Mouse (Mus musculus): ENCODE measurements around the gene Slc24a2.

The Slc24a2 gene

DNA sequence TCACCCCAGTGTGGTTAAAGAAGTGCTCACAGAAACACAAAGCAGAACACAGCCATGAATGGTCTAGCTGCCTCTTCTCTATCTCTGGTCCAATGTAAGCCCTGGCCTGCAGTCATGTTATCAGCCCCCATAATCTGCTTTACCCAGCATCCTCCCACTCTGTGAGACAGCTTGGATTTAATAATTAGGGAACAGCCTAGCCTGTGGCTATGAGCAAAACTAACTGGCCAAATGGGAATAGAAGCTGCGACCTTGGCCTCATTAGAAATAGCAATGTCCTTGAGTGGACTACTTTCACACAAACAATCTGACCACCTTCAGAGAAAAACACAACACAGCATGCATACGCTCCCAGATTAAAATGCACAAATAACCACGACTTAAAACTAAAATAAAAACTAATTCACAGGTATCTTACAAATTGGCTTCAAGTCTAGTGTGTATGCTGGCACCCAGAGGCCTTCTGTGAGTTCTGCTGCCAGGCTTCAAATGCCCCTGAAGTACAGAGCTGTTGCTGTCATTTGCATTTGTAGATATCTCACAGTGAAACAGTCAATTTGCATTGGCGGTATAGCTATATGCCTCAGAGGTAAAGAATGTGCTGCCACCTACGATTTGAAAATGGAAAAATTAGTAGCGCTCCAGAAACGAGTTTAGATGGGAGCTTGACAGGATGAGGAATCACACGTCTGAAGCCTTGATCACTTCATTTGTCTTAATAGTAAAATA is 120.8 kb downstream of the Slc24a2 start:
- DNase-seq, result no peak

DNA sequence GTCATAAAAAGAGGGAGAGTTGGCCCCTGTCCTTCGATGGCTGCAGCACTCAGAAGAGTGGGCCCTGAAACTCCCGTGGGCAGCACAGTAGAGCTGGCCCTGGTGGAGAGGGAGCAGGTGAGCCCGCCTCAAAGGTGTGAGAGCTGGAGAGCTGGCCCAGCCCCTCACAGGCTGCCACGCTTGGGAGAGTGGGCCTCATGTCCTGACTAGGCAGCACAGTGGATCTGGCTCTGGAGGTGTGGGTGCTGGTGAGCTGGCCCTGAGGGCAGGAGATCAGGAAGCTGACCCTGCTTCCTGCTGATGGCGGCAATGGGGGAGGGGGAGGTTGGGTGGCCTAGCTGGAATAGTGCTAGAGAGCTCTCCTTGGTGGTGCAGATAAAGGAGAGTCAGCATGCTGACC is 129.3 kb downstream of the Slc24a2 start:
- DNase-seq, result no peak

DNA sequence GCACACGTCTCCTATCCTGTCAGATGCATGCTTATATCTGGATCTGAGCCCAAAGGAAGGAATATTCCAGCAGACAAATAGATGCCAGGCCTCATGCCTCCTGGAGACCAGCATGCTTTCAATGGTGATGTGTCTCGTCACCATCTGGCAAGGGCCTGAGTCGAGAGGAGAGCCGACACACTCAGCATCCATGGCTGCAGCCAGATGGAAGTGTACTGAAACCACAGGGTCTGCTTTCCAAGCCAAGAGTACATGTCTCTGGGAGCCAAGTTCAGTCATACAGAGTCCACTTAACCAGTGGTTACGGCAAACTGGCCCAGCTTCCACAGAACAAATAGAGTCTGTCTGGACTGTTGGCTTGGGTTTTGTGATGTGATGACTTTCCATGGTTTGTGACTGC is 134.1 kb downstream of the Slc24a2 start:
- DNase-seq, result peak; percentile 31 to 54

DNA sequence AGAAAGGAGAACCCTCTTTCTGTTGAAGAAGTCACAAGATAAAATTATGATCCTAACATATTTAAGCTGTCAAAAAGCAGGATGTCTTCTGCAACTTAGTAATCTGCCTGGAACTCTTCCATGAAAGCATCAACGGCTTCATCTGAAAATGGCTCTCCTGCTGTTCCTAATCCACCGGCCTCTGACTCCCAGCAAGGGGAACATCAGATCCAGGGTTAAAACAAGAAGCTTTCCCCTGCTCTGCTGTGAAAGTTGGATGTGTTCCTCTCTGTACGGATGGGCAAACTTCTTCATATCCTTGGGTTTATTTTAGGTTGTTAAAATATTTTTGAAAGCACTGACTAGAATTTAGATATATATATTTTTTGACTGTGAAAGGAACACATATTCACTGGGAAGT is 136.7 kb downstream of the Slc24a2 start:
- no peak for DNase-seq

DNA sequence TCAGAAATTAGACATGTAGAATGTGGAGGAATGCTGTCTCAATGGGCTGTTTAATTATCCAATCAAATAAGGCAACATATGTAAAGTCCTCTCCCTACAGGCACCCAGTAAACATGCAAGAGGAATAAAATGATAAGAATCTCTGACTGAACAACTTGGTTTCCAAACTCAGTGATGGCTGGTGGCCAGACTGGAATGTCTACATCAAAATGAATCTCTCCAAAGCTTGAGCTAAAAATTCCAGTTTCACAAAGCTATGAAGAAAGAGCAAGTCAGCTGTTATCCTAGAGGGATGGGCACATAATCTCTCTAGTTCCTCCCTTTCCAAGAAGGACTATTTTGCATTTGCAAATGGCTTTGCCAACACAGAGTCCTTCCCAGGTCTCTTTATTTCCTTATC is 139.4 kb downstream of the Slc24a2 start:
- DNase-seq, result no peak

DNA sequence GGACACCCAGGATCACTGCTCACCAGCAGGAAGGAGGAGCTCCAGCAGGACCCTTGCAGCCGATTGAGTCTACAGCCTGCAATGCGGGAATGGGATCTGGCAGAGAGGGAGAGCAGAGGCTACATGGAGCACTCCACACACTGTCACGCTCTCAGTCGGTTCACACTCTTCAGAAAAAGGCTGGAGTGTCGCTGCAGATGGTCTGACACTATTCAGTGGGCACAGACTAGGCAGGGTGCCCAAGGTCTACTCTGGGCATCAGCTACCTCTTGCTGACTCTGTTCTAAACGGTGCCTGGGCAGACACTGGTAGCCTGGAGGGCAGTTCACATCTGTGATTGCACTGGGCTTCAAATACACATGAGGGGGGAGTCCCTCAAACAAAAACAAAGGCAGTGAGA is 141.6 kb downstream of the Slc24a2 start:
- DNase-seq, result peak; percentile 30 to 56

DNA sequence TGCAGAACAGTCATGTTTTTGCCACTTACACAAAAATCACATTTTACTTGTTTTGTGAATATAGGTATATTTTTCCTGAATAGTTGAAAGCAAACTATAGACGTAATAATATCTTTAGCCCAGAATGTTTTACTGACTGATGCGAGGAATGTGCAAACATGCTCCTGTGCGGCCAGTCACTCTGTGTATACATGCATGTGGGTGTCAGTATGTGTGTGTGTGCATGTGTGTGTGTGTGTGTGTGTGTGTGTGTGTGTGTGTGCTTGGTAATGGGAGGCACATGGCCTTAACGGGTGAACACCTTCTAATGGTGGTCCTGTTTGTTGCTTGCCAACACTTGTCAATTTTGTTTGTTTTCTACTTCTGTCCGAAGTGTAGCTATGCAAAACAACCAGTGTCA is 142.7 kb downstream of the Slc24a2 start:
- no peak for DNase-seq

DNA sequence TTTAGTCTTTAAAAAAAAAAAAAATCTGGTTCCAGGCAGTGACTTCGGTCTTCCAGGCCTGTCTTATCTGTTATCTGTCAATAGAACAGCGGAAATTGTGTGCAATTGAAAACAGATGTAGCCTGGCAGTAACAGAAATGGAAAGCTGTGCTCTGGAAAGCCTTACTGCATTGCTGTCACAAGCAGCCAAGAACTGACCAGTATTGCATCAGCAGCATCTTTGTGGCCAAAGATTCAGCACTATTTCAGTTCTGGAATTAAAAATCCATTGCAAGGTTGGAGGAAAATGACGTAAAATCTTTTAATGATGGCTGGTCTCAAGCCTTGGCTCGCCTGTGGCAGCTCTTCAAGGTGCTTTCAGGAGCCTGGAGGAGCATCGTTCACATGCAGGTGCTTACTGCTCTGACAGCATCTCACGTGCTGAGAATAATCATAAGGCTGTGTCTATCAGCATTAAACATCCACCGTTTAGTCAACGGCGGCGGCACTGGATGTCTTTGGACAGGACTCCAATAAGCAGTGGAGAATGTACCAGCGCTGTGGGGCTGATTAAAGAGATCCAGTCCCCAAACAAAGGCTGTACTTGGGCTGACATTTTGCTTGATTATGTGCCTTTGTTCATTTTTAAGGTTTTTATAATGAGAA is 143.2 kb downstream of the Slc24a2 start:
- DNase-seq, result no peak

DNA sequence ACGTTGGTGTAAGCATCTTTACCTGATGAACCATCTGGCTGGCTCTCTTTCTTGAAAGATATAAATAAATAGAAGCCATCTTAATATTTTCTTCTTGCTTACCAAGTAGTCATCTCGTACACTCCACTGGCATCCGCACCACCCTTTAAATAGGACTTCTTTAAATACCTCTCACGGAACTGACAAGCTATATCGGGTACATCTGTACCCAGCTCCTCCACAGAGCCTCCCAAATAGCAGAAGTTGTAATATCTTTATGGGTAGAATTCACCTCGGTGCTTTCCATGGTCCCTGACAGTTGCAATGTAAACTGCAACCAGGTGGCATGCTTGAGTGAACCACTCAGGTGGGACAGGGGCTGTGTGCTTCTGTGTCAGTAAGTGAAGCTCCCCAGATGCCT is 149.0 kb downstream of the Slc24a2 start:
- no peak for DNase-seq

DNA sequence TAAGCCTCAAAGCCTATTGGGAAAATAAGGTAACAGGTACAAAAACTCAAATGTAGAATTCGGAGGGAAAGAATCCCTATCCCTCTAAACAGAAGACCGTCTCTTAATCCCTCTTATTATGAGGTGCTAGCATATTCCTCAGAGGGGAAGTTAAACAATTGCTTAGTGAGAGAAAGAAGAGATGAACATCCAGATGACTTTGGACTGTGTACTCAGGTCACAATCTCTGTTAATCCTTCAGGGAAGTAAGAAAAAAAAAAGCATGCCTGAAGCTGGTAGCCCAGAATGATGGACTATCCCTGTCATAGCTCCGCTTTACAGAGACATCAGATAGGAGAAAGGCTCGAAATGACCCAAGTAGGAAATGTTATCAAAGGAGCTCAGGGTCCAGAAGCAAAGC is 151.0 kb downstream of the Slc24a2 start:
- no peak for DNase-seq

DNA sequence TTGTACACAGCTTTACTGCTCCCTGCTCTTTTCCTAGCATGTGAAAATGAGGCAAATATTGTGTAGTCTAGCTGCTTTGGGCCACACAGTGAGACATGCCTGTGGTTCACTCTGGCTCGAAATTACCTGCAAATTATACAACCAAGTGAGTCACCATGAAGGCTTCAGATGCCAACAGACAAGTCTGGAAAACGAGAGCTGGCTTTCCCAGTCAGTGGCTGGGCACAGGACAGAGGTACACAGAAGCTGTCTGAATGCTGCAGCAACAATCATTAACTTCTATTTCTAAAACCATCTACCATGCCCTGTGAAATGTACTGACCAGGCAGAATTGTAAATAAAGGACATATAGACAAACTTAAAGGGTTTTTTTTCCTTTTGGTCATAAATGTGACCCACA is 151.6 kb downstream of the Slc24a2 start:
- DNase-seq, result peak in 1 of 2 experiments; percentile 27

DNA sequence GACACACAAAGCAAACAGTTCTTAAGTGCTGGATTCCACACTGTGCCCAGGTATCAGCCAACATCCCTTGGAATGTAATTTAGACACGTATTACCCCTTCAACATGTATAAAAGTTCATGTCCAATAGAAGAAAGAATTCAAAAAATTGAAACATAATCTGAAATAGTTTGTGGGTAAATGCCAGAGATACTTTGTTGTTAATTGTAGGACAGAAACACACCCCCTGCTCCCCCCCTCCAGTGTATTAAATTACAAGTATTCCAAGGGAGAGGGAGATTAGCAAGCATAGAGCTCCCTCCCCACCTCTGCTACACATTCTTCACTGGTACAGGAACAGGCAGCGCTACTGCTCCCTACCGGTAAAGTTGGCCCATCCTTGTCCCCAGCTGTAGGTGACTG is 154.5 kb downstream of the Slc24a2 start:
- no peak for DNase-seq

DNA sequence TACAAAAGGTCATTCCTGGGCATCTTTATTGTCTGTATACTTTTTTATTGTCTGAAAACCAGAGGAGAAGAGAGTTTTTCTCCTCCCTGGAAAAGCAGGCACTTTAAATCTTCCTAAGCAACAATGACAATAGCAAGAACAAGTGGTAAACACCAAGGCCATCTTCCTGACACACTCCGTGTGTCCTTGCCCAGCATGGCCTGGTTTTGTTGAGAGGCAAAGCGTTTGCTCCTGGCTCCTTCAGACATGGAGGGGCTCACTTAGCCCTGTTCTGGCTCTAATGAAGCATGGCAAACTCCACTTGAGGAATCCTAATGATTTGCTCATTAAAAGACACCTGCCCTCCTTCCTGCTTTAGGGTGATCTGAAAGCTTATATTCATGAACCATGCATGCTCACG is 162.2 kb downstream of the Slc24a2 start:
- no peak for DNase-seq

DNA sequence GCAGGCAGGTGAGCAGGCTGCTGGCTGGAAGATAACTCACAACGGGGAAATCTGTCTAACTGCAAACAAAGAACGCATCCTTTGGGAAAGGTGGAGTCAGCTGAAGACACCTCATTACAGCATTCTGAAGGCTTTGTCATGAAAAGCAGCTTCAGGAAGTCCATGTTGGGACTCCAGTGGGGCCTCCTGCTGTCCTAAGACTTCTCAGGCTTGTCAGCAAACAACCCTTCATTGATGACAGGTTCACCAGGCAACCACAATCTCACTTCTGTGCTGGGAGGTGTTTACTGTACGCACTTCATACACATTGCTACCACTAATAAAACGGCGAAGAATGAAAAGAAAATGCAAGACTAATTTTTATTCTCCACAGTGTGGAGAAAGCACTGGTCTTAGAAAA is 165.1 kb downstream of the Slc24a2 start:
- DNase-seq, result no peak

DNA sequence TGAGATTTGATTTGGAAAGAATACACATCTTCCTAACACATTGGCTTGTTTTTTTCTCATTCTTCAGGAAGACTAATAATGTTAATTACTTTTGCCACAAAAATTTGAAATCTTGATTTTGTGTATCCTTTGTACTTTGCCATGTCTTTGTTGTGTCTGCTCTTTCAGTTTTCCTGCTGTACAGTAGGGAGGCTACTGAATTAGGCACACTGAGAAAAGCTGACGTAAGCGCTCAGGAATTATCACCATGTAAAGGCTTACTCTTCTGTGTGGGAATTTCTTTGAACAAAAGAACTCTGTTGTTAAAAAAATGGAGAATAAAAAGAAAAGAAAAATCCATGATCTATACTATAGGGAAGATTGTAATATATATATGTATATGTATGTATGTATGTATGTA is 165.7 kb downstream of the Slc24a2 start:
- no peak for DNase-seq

DNA sequence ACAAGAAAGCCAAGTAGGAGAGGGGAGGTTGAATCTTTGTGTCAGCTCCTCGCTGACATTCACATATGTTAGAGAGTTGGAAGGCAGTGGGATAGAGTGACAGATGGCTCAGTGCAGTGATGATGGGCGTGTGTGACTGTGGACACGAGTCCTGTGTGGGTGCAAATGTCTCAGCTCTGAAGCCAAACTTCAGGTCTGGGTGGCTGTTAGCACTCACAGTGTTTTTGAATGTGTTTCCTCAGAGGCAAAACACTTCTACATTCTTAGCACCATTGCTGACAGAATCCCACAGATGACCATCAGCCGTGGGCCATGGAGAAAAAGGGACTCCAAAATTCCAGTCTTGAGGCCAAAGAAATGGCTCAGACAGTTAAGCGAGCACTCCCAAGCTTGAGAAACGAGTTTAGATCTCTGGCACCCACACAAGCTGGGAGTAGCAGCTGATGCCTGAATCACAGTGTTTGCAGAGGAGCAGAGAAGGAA is 167.5 kb downstream of the Slc24a2 start:
- peak; percentile 40 to 49 for DNase-seq

DNA sequence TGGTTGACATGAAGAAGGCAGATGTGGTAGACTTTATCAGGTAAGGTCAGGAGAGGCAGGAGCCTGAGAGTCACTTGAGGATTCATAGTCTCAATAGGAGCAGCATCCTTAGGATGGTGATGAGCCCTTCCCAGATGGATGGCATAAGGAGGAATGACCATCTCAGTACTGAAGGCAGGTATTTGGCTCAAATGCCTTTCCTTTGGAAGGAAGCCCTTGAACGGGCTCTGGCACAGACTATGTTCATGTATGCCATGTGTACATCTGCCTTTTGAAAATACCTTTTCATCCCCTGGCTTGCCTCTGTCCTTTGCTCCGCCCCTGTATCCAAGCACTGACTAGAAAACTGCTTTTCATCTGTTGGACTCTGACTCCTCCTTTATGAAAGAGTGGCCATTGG is 168.6 kb downstream of the Slc24a2 start:
- no peak for DNase-seq

DNA sequence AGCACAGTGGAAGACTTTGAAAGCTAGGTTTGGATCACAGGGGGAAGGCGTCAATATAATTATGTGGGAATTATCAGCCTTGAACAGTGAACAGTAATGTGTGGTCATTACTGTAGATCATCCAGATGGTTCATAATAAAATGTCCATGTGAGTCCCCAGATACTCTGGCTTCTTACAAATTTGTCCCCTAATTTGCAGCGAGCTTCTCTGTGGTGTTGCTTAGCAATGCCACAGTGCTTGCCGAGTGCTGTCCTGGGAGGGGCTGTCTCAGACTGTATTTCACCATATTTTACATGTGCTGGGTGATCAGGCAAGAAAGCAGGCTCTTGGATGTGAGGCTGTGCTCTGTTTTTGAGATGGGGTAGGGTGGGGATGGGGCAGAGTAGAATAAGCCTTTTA is 172.7 kb downstream of the Slc24a2 start:
- DNase-seq, result no peak

DNA sequence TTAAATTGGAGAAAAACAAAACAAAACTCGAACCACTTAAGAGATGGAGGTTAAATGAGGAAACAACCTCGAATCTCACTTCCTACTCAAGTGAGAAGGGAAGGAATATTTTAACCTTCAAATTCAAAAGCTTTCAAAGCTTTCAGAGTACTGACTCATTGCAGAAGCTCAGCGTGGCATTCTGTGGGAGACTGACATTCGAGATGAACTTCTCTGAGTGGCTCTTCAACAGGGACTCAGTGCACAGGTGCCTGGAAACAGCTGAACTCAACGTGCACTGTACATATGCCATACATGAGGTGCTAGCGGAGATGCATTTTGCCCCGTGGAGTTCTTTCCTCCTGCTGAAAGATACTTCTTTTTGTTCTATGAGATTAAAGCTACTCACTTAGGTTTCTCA is 174.5 kb downstream of the Slc24a2 start:
- DNase-seq, result no peak

DNA sequence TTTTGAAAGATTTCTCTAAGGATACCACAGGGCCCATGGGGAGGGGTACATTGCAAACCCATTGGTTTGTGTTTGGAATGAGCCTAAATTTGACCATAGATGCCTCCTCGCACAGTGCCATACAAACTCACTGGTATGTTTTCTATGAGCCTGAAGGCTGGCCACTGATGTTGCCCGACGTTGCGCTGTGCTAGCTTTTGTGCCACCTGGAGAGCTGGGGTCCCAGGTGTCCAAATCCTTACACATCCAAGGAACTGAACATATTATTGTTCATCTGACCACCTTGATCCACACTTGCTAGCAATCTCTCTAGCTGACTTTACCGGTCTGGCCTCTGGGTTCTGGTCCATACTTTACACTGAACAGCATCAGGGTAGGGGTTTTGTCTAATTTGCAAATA is 177.4 kb downstream of the Slc24a2 start:
- DNase-seq, result no peak

DNA sequence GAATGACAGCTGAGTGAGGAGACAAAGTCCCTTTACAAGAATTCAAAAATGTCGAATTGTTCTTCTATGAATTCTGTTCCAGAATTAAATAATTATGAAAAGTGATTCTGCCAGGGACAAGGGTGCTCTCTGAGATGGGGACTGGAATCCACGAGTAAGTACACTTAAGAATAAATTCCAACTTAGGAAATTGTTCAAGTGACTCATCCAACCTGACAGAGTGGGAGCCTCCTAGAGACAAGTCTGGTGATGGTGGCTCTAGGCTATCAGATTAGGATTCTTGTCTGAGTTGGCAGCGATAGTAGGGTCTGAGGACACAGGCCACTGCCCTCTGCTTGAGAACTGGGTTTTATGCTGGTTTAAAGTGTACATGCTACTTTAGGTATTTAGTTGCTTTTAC is 181.2 kb downstream of the Slc24a2 start:
- no peak for DNase-seq

DNA sequence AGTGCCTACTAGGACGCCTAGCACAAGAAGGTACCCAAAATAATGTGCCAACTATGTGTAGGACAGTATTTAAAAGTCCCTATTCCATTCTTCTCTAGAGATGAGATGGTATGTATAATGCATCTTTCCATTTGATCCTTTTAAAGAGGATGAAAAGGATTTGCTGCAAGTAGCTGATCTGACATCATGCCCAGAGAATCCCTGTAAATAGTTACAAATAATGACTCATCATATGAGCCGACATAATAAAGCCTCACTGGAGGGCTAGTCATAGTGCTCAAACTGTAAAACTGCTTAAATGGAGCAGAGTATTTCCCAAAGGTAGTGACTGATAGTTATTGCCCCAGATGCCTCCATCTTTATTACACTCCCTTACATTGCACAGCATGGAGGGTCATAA is 183.1 kb downstream of the Slc24a2 start:
- DNase-seq, result no peak

DNA sequence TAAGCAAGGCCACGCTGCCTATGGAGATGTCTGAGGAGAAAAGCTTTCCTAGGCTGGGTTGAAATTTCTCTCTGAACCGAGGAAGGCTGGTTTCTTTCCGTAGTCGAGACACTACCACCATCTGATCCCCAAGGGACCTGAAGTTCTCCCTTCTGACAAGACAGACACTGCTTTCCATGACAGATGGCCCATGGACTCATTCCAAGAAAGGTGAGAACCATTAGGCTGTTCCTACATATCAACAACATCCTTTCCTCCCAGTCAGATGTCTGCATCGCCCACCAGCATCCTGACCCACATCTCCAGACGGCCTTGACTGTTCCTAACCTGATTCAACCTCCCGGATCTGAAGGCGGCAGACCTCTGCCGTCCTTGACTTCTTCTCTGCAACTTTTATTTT is 187.0 kb downstream of the Slc24a2 start:
- no peak for DNase-seq

DNA sequence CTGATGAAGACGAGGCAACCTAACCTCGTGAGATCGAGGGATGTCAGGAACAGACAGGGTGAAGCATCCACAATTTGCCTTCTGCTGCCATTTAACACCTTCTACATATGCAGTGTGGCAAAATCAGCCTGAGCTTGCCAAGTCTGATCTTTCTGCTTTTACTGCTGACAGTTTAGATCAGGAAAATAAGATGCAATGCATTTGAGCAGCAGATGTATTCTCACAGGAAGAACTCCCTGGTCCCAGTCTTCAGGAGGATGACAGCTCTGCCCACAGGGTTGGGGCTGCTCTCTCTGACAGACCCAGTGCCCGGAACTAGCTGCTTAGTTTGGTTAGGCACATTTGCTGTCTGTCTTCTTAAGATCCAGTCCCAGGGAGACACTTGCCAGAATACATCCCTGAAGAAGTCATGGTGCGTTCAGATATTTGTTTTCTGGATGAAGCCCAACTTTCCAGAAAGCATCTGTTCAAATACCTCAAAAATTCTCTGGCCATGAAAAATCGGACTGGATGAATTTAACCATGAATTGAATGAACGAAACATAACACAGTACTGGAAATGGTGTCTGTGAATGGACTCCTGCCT is 188.8 kb downstream of the Slc24a2 start:
- peak in 1 of 2 experiments; percentile 18 for DNase-seq

All from cerebellum, postnatal 25 days (tissue).